Mouse (Mus musculus): ENCODE data around the gene Ptbp3. TPM values are rescaled to one million over a fixed set of nuclear protein-coding genes. Genes with fewer than 3 reads are reported as not detected.
A peak's percentile ranks its signal among the peaks of the same experiment; 100 is the strongest.
"Not testable (repeated sequence)": the region's sequence is repeated elsewhere in the genome, so short reads cannot be mapped to it uniquely, and the experiment has no call there.

Gene Ptbp3
- 10 to 100 TPM; 25.8 to 30.1 TPM for total RNA-seq (2021)

GRCm38 (mm10) chr4:59549175-59549976, at the start of gene Ptbp3:
TSS of gene Ptbp3 (minus strand) at chr4:59549364.
- DNase-seq (ENCODE audit: low spot score in 2 of 2): peak; percentile 82 to 87
- intact Hi-C loops (cut with DNase I): loop anchor here (2.0 to 5.0 kb wide), 2 partner anchors 112 to 361 kb away; partner anchors contain the start of genes Susd1 and Ugcg

GRCm38 (mm10) chr4:59596556-59596955, 47.4 kb upstream of the Ptbp3 start:
- intact Hi-C loops (cut with DNase I): no loop called here
- no peak for DNase-seq (ENCODE audit: low spot score in 2 of 2)

GRCm38 (mm10) chr4:59594614-59595013, 45.5 kb upstream of the Ptbp3 start:
- no peak for DNase-seq (ENCODE audit: low spot score in 2 of 2)
- intact Hi-C loops (cut with DNase I): no loop called here

- no peak for DNase-seq (ENCODE audit: low spot score in 2 of 2)
- intact Hi-C loops (cut with DNase I): no loop called here
These were observed 38.7 kb upstream of the Ptbp3 start for GRCm38 (mm10) chr4:59587872-59588226.

- DNase-seq (ENCODE audit: low spot score in 2 of 2): no peak
- intact Hi-C loops (cut with DNase I): no loop called here
These were observed 38.2 kb upstream of the Ptbp3 start for GRCm38 (mm10) chr4:59587215-59587871.

GRCm38 (mm10) chr4:59585097-59585496, 35.9 kb upstream of the Ptbp3 start:
- intact Hi-C loops (cut with DNase I): no loop called here
- no peak for DNase-seq (ENCODE audit: low spot score in 2 of 2)

- intact Hi-C loops (cut with DNase I): no loop called here
- DNase-seq (ENCODE audit: low spot score in 2 of 2): no peak
These were observed 33.0 kb upstream of the Ptbp3 start for GRCm38 (mm10) chr4:59582186-59582585.

- peak; percentile 97 to 98 for DNase-seq (ENCODE audit: low spot score in 2 of 2)
- intact Hi-C loops (cut with DNase I): no loop called here
These were observed 32.4 kb upstream of the Ptbp3 start, which contains the start of gene Hsdl2 for GRCm38 (mm10) chr4:59581314-59582185. TSS of gene Hsdl2 (plus strand) at chr4:59581563.

GRCm38 (mm10) chr4:59580495-59581281, 31.5 kb upstream of the Ptbp3 start:
- DNase-seq (ENCODE audit: low spot score in 2 of 2): no peak
- intact Hi-C loops (cut with DNase I): no loop called here

- DNase-seq (ENCODE audit: low spot score in 2 of 2): no peak
- intact Hi-C loops (cut with DNase I): no loop called here
These were observed 26.2 kb upstream of the Ptbp3 start for GRCm38 (mm10) chr4:59575184-59575958.

GRCm38 (mm10) chr4:59572521-59573118, 23.5 kb upstream of the Ptbp3 start:
- intact Hi-C loops (cut with DNase I): no loop called here
- no peak for DNase-seq (ENCODE audit: low spot score in 2 of 2)

GRCm38 (mm10) chr4:59570519-59570918, 21.4 kb upstream of the Ptbp3 start:
- DNase-seq (ENCODE audit: low spot score in 2 of 2); intact Hi-C loops (cut with DNase I): not testable (repeated sequence)

- intact Hi-C loops (cut with DNase I): loop anchor here (1.0 to 5.0 kb wide), 3 partner anchors 187 to 472 kb away; no protein-coding TSS in a partner anchor
- DNase-seq (ENCODE audit: low spot score in 2 of 2): peak; percentile 48 to 72
These were observed 20.4 kb upstream of the Ptbp3 start for GRCm38 (mm10) chr4:59569538-59569937.

- no peak for DNase-seq (ENCODE audit: low spot score in 2 of 2)
- intact Hi-C loops (cut with DNase I): loop anchor here (5.0 kb wide), 2 partner anchors 185 to 470 kb away; no protein-coding TSS in a partner anchor
These were observed 18.6 kb upstream of the Ptbp3 start for GRCm38 (mm10) chr4:59567576-59568260.

GRCm38 (mm10) chr4:59565571-59566188, 16.5 kb upstream of the Ptbp3 start:
- DNase-seq (ENCODE audit: low spot score in 2 of 2): no peak
- intact Hi-C loops (cut with DNase I): loop anchor here (5.0 kb wide), 2 partner anchors 183 to 468 kb away; no protein-coding TSS in a partner anchor

GRCm38 (mm10) chr4:59564128-59564527, 15.0 kb upstream of the Ptbp3 start:
- intact Hi-C loops (cut with DNase I): no loop called here
- DNase-seq (ENCODE audit: low spot score in 2 of 2): no peak

GRCm38 (mm10) chr4:59560141-59560540, 11.0 kb upstream of the Ptbp3 start:
- intact Hi-C loops (cut with DNase I): no loop called here
- no peak for DNase-seq (ENCODE audit: low spot score in 2 of 2)
